Mouse (Mus musculus) neural tube, embryonic 10.5 days (tissue): ENCODE measurements around the gene Aspscr1.

Experiments used
- DNase-seq: peaks from one replicate; pipeline ENCODE4 v3.0.0-alpha.2; 2017; ENCODE audit warnings: low spot score; ENCODE audit errors: extremely low spot score

Aspscr1 gene

GRCm38 (mm10) chr11:120682683-120683082 lies 9.9 kb downstream of the Aspscr1 start:
- no peak for DNase-seq

GRCm38 (mm10) chr11:120683536-120683935 lies 10.8 kb downstream of the Aspscr1 start:
- no peak for DNase-seq

- no peak for DNase-seq
These were observed 11.3 kb downstream of the Aspscr1 start for GRCm38 (mm10) chr11:120684086-120684485.

GRCm38 (mm10) chr11:120684660-120685059 lies 11.9 kb downstream of the Aspscr1 start:
- no peak for DNase-seq

- DNase-seq: no peak
These were observed 14.0 kb downstream of the Aspscr1 start for GRCm38 (mm10) chr11:120686650-120687272.

- DNase-seq: no peak
These were observed 16.6 kb downstream of the Aspscr1 start for GRCm38 (mm10) chr11:120689365-120689764.

- no peak for DNase-seq
These were observed 19.8 kb downstream of the Aspscr1 start for GRCm38 (mm10) chr11:120692471-120693011.

- DNase-seq: no peak
These were observed 20.7 kb downstream of the Aspscr1 start for GRCm38 (mm10) chr11:120693461-120693860.

GRCm38 (mm10) chr11:120695184-120695583 lies 22.4 kb downstream of the Aspscr1 start:
- DNase-seq: peak; percentile 56

- DNase-seq: peak; percentile 70
These were observed 22.9 kb downstream of the Aspscr1 start for GRCm38 (mm10) chr11:120695641-120696040.

GRCm38 (mm10) chr11:120696568-120696967 lies 23.8 kb downstream of the Aspscr1 start:
- no peak for DNase-seq

GRCm38 (mm10) chr11:120697741-120698140 lies 25.0 kb downstream of the Aspscr1 start:
- no peak for DNase-seq

GRCm38 (mm10) chr11:120703696-120704454 lies 31.1 kb downstream of the Aspscr1 start:
- no peak for DNase-seq

- peak; percentile 47 for DNase-seq
These were observed 31.9 kb downstream of the Aspscr1 start for GRCm38 (mm10) chr11:120704486-120705325.

GRCm38 (mm10) chr11:120706120-120706519 lies 33.3 kb downstream of the Aspscr1 start:
- no peak for DNase-seq

- peak; percentile 39 for DNase-seq
These were observed 34.5 kb downstream of the Aspscr1 start for GRCm38 (mm10) chr11:120707225-120707624.

GRCm38 (mm10) chr11:120707969-120708368 lies 35.2 kb downstream of the Aspscr1 start:
- no peak for DNase-seq

- DNase-seq: no peak
These were observed 36.8 kb downstream of the Aspscr1 start for GRCm38 (mm10) chr11:120709551-120709950.

- DNase-seq: peak; percentile 40
These were observed 37.9 kb downstream of the Aspscr1 start for GRCm38 (mm10) chr11:120710672-120711071.

GRCm38 (mm10) chr11:120711980-120712604 lies 39.3 kb downstream of the Aspscr1 start:
- no peak for DNase-seq
